Mouse (Mus musculus): Measurements from ENCODE around the gene Itih3. TPM values are rescaled to one million over a fixed set of nuclear protein-coding genes. Genes with fewer than 3 reads are reported as not detected.

The Itih3 gene
- polyA plus RNA-seq, 1 experiment from 2014 or later: 0.19 TPM

- no peaks in the 10 kb centered on the region for H3K27me3 ChIP-seq (replicated peaks; ENCODE audit: control insufficient read depth, insufficient read depth, low read length)
- H3K36me3 ChIP-seq (ENCODE audit: control insufficient read depth, insufficient read depth, low read length): peaks cover 32% of the 10 kb centered on the region
- no peak overlapping the region for H3K9ac ChIP-seq (ENCODE audit: low read length)
- no peak overlapping the region for H3K4me3 ChIP-seq (ENCODE audit: low read depth, low read length)
- 0 out of 2 replicates have a peak, but pooled peaks cover 3% of the 10 kb centered on the region for H3K4me1 ChIP-seq (ENCODE audit: control insufficient read depth, insufficient read depth, low read length)
- no peak for DNase-seq (ENCODE audit: low spot score)
- no peak overlapping the region for H3K4me2 ChIP-seq (ENCODE audit: low read length)
- no peak overlapping the region for H3K27ac ChIP-seq (ENCODE audit: low read depth, low read length)
- 90% methylated on average over 9 of the region's 9 CpGs for WGBS
- H3K9me3 ChIP-seq (replicated peaks; ENCODE audit: control insufficient read depth, low read length): no peaks in the 10 kb centered on the region
- ATAC-seq: no peak
Measured at GRCm38 (mm10) chr14:30875955-30876354, 47.6 kb downstream of the Itih3 start.

GRCm38 (mm10) chr14:30875130-30875865 is 48.3 kb downstream of the Itih3 start:
- Histone ChIP-seq H3K27me3 (replicated peaks; ENCODE audit: control insufficient read depth, insufficient read depth, low read length) (no peaks in the 10 kb centered on the region), H3K36me3 (ENCODE audit: control insufficient read depth, insufficient read depth, low read length) (peaks cover 32% of the 10 kb centered on the region), H3K9ac (ENCODE audit: low read length) (no peak overlapping the region), H3K4me1 (ENCODE audit: control insufficient read depth, insufficient read depth, low read length) (0 out of 2 replicates have a peak, but pooled peaks cover 3% of the 10 kb centered on the region), H3K27ac (ENCODE audit: low read depth, low read length) (no peak overlapping the region), H3K4me3 (ENCODE audit: low read depth, low read length) (no peak overlapping the region), H3K9me3 (replicated peaks; ENCODE audit: control insufficient read depth, low read length) (no peaks in the 10 kb centered on the region), H3K4me2 (ENCODE audit: low read length) (no peak overlapping the region)
- WGBS: 89% methylated on average over 12 of the region's 12 CpGs
- DNase-seq (ENCODE audit: low spot score) (no peak), ATAC-seq (no peak)

DNA sequence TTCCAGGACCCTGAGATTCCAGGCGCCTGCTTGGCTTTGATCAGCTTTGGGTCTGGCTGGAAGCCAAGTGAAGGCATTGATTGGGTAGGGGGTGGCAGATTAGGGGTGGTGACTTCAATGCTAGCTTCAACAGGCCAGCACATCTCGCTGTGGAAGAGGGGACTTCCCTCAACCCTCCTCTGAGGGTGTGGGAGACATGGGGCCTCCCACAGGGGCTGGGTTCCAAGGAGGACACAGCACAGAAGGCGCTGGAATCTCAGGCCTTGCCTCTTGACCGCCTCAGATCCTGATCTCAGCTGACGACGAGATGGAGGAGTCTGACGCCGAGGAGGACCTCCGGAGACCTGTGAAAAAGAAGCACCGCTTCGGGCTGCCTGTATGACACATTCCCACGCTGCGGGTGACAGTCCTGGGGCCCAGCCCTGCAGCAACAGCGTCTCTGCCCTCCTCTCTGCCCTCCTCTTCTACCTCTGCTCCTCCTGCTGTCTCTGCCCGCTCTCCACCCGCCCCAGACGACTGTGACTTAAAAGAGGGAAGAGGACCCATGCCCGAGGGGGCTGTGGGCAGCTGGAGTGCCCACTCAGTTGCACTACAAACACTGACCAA is 49.4 kb downstream of the Itih3 start:
- no peak for ATAC-seq
- H3K9me3 ChIP-seq (replicated peaks; ENCODE audit: control insufficient read depth, low read length): no peaks in the 10 kb centered on the region
- no peak overlapping the region for H3K4me2 ChIP-seq (ENCODE audit: low read length)
- peaks cover 32% of the 10 kb centered on the region for H3K36me3 ChIP-seq (ENCODE audit: control insufficient read depth, insufficient read depth, low read length)
- H3K9ac ChIP-seq (ENCODE audit: low read length): no peak overlapping the region
- H3K4me1 ChIP-seq (ENCODE audit: control insufficient read depth, insufficient read depth, low read length): 0 out of 2 replicates have a peak, but pooled peaks cover 3% of the 10 kb centered on the region
- WGBS: 83% methylated on average over 18 of the region's 18 CpGs
- no peak overlapping the region for H3K27ac ChIP-seq (ENCODE audit: low read depth, low read length)
- H3K4me3 ChIP-seq (ENCODE audit: low read depth, low read length): no peak overlapping the region
- DNase-seq (ENCODE audit: low spot score): no peak
- no peaks in the 10 kb centered on the region for H3K27me3 ChIP-seq (replicated peaks; ENCODE audit: control insufficient read depth, insufficient read depth, low read length)

DNA sequence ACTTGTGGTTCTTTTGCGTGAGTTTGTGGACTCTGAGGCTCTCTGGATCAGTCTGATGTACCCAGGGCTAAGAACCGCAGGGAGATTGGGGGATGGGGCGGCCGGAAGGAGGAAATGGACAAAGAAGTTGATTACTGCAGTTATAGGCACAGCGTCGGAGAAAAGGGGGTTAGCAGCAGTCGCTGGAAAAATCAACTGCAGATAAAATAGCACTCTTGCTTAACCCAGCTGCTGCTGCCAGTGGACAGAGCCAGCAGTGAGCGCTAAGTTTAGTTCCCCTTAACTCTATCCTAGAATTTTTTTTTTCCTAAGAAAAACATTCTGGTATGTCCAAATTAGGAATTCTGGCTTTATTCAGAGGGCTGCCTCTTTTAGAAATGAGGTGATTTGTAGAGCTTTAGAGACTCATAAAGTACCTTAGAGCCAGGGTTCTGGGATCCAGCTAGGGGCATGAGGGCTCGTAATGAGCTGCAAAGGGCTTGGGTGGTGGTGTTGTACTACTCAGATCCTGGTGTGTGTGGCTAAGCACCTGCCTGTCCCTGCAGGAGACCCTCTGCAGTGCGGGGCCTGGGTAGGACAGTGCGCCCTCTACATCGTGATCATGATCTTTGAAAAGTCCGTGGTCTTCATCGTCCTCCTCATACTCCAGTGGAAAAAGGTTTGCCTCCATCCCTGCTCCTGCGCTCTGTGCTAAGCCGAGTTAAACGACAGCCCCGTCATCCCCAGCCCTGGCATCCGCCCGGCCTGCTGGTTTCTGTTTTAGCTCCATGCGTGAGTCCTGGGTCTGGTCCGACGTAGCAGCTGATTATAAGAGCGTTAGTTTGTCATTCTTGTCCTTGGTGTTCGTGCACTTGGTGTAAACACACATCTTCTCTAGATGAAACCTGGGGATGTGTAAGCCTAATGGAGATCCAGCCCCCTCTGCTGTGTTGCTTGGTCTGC is 53.1 kb downstream of the Itih3 start:
- H3K9ac ChIP-seq (ENCODE audit: low read length): no peak overlapping the region
- DNase-seq (ENCODE audit: low spot score) (no peak), ATAC-seq (no peak)
- H3K4me1 ChIP-seq (ENCODE audit: control insufficient read depth, insufficient read depth, low read length): no peaks in the 10 kb centered on the region
- 90% methylated on average over 25 of the region's 25 CpGs for WGBS
- no peaks in the 10 kb centered on the region for H3K9me3 ChIP-seq (replicated peaks; ENCODE audit: control insufficient read depth, low read length)
- H3K36me3 ChIP-seq (ENCODE audit: control insufficient read depth, insufficient read depth, low read length): peaks cover 29% of the 10 kb centered on the region
- no peak overlapping the region for H3K27ac ChIP-seq (ENCODE audit: low read depth, low read length)
- no peaks in the 10 kb centered on the region for H3K27me3 ChIP-seq (replicated peaks; ENCODE audit: control insufficient read depth, insufficient read depth, low read length)
- H3K4me2 ChIP-seq (ENCODE audit: low read length): no peak overlapping the region
- no peak overlapping the region for H3K4me3 ChIP-seq (ENCODE audit: low read depth, low read length)

- H3K4me1 ChIP-seq (ENCODE audit: control insufficient read depth, insufficient read depth, low read length): no peaks in the 10 kb centered on the region
- no peak overlapping the region for H3K4me3 ChIP-seq (ENCODE audit: low read depth, low read length)
- H3K36me3 ChIP-seq (ENCODE audit: control insufficient read depth, insufficient read depth, low read length): peaks cover 21% of the 10 kb centered on the region
- no peak overlapping the region for H3K4me2 ChIP-seq (ENCODE audit: low read length)
- no peak overlapping the region for H3K27ac ChIP-seq (ENCODE audit: low read depth, low read length)
- no peak for ATAC-seq
- H3K27me3 ChIP-seq (replicated peaks; ENCODE audit: control insufficient read depth, insufficient read depth, low read length): no peaks in the 10 kb centered on the region
- H3K9ac ChIP-seq (ENCODE audit: low read length): no peak overlapping the region
- DNase-seq (ENCODE audit: low spot score): no peak
- 89% methylated on average over 8 of the region's 8 CpGs for WGBS
- H3K9me3 ChIP-seq (replicated peaks; ENCODE audit: control insufficient read depth, low read length): no peaks in the 10 kb centered on the region
Measured at GRCm38 (mm10) chr14:30869391-30869801, 54.2 kb downstream of the Itih3 start.

GRCm38 (mm10) chr14:30868826-30869225 is 54.7 kb downstream of the Itih3 start:
- H3K4me2 ChIP-seq (ENCODE audit: low read length): no peak overlapping the region
- 92% methylated on average over 10 of the region's 10 CpGs for WGBS
- ATAC-seq (no peak), DNase-seq (ENCODE audit: low spot score) (no peak)
- no peaks in the 10 kb centered on the region for H3K9me3 ChIP-seq (replicated peaks; ENCODE audit: control insufficient read depth, low read length)
- H3K27ac ChIP-seq (ENCODE audit: low read depth, low read length): no peak overlapping the region
- H3K4me3 ChIP-seq (ENCODE audit: low read depth, low read length): no peak overlapping the region
- no peaks in the 10 kb centered on the region for H3K4me1 ChIP-seq (ENCODE audit: control insufficient read depth, insufficient read depth, low read length)
- no peaks in the 10 kb centered on the region for H3K27me3 ChIP-seq (replicated peaks; ENCODE audit: control insufficient read depth, insufficient read depth, low read length)
- H3K9ac ChIP-seq (ENCODE audit: low read length): no peak overlapping the region
- peaks cover 19% of the 10 kb centered on the region for H3K36me3 ChIP-seq (ENCODE audit: control insufficient read depth, insufficient read depth, low read length)

DNA sequence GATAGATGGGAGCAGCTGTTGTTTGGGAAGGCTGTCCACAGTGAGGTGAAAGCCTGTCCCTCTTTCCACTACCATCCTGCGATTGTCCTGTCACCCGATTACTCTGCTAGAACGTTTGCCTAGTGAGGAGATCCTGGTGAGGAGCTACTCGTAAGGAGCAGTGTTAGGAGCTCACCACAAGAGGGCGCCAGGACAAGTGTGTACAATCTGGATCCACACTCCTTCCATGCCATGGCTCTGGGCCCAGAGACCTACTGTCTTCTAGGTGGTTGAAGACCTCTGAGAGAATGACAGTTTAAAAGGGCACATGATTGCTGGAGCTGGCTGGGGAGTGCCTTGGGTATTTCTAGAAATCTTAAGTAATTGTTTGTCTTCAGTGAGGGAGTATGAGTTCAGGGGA is 56.5 kb downstream of the Itih3 start:
- 30% methylated on average over 5 of the region's 5 CpGs for WGBS
- H3K4me1 ChIP-seq (ENCODE audit: control insufficient read depth, insufficient read depth, low read length): no peaks in the 10 kb centered on the region
- no peak overlapping the region for H3K27ac ChIP-seq (ENCODE audit: low read depth, low read length)
- DNase-seq (ENCODE audit: low spot score) (peak; percentile 83), ATAC-seq (0 out of 2 replicates have a peak, but pooled peaks have one; percentile 40)
- H3K36me3 ChIP-seq (ENCODE audit: control insufficient read depth, insufficient read depth, low read length): peaks cover 4% of the 10 kb centered on the region; the same call in 1 of the 2 replicates
- no peak overlapping the region for H3K4me3 ChIP-seq (ENCODE audit: low read depth, low read length)
- no peaks in the 10 kb centered on the region for H3K27me3 ChIP-seq (replicated peaks; ENCODE audit: control insufficient read depth, insufficient read depth, low read length)
- no peak overlapping the region for H3K9ac ChIP-seq (ENCODE audit: low read length)
- H3K9me3 ChIP-seq (replicated peaks; ENCODE audit: control insufficient read depth, low read length): no peaks in the 10 kb centered on the region
- H3K4me2 ChIP-seq (ENCODE audit: low read length): no peak overlapping the region

GRCm38 (mm10) chr14:30865311-30865710 is 58.2 kb downstream of the Itih3 start:
- no peak overlapping the region for H3K4me2 ChIP-seq (ENCODE audit: low read length)
- DNase-seq (ENCODE audit: low spot score) (peak; percentile 36), ATAC-seq (no peak)
- H3K9ac ChIP-seq (ENCODE audit: low read length): no peak overlapping the region
- H3K36me3 ChIP-seq (ENCODE audit: control insufficient read depth, insufficient read depth, low read length): peaks cover 4% of the 10 kb centered on the region; the same call in 1 of the 2 replicates
- WGBS: 64% methylated on average over 3 of the region's 3 CpGs
- H3K4me1 ChIP-seq (ENCODE audit: control insufficient read depth, insufficient read depth, low read length): no peaks in the 10 kb centered on the region
- H3K27me3 ChIP-seq (replicated peaks; ENCODE audit: control insufficient read depth, insufficient read depth, low read length): no peaks in the 10 kb centered on the region
- H3K27ac ChIP-seq (ENCODE audit: low read depth, low read length): no peak overlapping the region
- H3K9me3 ChIP-seq (replicated peaks; ENCODE audit: control insufficient read depth, low read length): no peaks in the 10 kb centered on the region
- H3K4me3 ChIP-seq (ENCODE audit: low read depth, low read length): no peak overlapping the region

All from forebrain, embryonic 14.5 days (tissue).